Mouse (Mus musculus): ENCODE data around the gene Hoxc13.

- TF ChIP-seq GATA1 (IDR thresholded peaks at IDR 0.05; ENCODE audit: borderline replicate concordance, low read length) (no peak), FLI1 (IDR thresholded peaks at IDR 0.05; ENCODE audit: low read length) (no peak)
Observed at GRCm38 (mm10) chr15:102969296-102969695, 48.4 kb downstream of the Hoxc13 start.

Data from megakaryocyte, embryonic 14.5 days (primary cell).